Mouse (Mus musculus) left cerebral cortex, adult 8-10 months (tissue): Measurements from ENCODE around the gene Fgf3. TPM values are rescaled to one million over a fixed set of nuclear protein-coding genes. Genes with fewer than 3 reads are reported as not detected.
"Not testable (repeated sequence)": the region's sequence is repeated elsewhere in the genome, so short reads cannot be mapped to it uniquely, and the experiment has no call there.

ENCODE experiments used
- DNase-seq, 2 experiments: peaks; one replicate each; pipeline ENCODE4 v3.0.0; 2022; ENCODE audit warnings: low spot score in 2 of 2
- total RNA-seq, 4 experiments: library from RNA; stranded (reverse); gene quantifications; 2 replicates each; pipeline ENCODE4 v1.2.4; 2022

Fgf3 gene
- total RNA-seq, 4 experiments from 2014 or later, result 1.0 to 1.9 (median 1.4) TPM

GRCm38 (mm10) chr7:144857826-144858342 is 20.0 kb downstream of the Fgf3 start:
- no peak for DNase-seq

GRCm38 (mm10) chr7:144858702-144859101 is 20.8 kb downstream of the Fgf3 start:
- no peak for DNase-seq

- DNase-seq, result no peak
Measured at GRCm38 (mm10) chr7:144861056-144861768, 23.3 kb downstream of the Fgf3 start.

GRCm38 (mm10) chr7:144861769-144862070 is 23.8 kb downstream of the Fgf3 start:
- no peak for DNase-seq

GRCm38 (mm10) chr7:144862126-144862525 is 24.2 kb downstream of the Fgf3 start:
- DNase-seq, result no peak

GRCm38 (mm10) chr7:144862712-144863111 is 24.8 kb downstream of the Fgf3 start:
- DNase-seq, result no peak

- no peak for DNase-seq
Measured at GRCm38 (mm10) chr7:144863196-144863595, 25.3 kb downstream of the Fgf3 start.

- DNase-seq, result no peak
Measured at GRCm38 (mm10) chr7:144864160-144864670, 26.3 kb downstream of the Fgf3 start.

GRCm38 (mm10) chr7:144867161-144867560 is 29.3 kb downstream of the Fgf3 start:
- no peak for DNase-seq

- no peak for DNase-seq
Measured at GRCm38 (mm10) chr7:144867602-144868001, 29.7 kb downstream of the Fgf3 start.

- DNase-seq, result no peak
Measured at GRCm38 (mm10) chr7:144872420-144872819, 34.5 kb downstream of the Fgf3 start.

GRCm38 (mm10) chr7:144873160-144873559 is 35.3 kb downstream of the Fgf3 start:
- DNase-seq, result no peak

- DNase-seq, result no peak
Measured at GRCm38 (mm10) chr7:144874226-144874625, 36.3 kb downstream of the Fgf3 start.

GRCm38 (mm10) chr7:144878401-144878800 is 40.5 kb downstream of the Fgf3 start:
- no peak for DNase-seq

- DNase-seq, result no peak
Measured at GRCm38 (mm10) chr7:144883106-144883505, 45.2 kb downstream of the Fgf3 start.

GRCm38 (mm10) chr7:144887672-144888071 is 49.8 kb downstream of the Fgf3 start:
- no peak for DNase-seq

- DNase-seq, result no peak
Measured at GRCm38 (mm10) chr7:144888564-144889299, 50.8 kb downstream of the Fgf3 start.

GRCm38 (mm10) chr7:144890661-144891060 is 52.8 kb downstream of the Fgf3 start:
- not testable (repeated sequence) for DNase-seq

- no peak for DNase-seq
Measured at GRCm38 (mm10) chr7:144891863-144892262, 54.0 kb downstream of the Fgf3 start.

GRCm38 (mm10) chr7:144892322-144892721 is 54.4 kb downstream of the Fgf3 start:
- no peak for DNase-seq
